Mouse (Mus musculus): ENCODE measurements around the gene Tent4b. TPM values are rescaled to one million over a fixed set of nuclear protein-coding genes. Genes with fewer than 3 reads are reported as not detected.

Gene Tent4b
- total RNA-seq, 1 experiment = 37.0 TPM

DNA sequence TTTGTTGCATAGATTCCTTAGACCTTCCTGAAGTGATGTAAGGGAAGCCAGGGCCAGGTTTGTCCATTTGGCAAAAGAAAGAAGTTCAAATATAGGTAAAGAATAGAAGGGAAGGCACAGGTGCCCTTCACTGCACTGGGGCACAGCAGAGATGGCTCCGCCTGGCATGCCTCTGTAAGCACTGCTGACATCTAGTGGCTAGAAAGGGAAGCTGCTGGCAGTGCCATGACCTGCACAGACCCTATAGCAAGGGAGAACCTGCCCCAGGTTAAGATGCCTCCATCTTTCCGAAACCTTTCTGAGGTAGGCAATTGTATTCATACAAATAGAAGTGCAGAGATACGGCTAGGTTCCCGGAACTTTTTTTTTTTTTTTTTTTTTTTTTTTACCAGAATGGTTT is 45.3 kb downstream of the Tent4b start:
- Histone ChIP-seq H3K4me1 (ENCODE audit: control insufficient read depth in 2 of 2, insufficient read depth in 2 of 2, low read length in 2 of 2, poor library complexity in 1 of 2) (no peaks in the 10 kb centered on the region), H3K27ac (ENCODE audit: insufficient read depth, low read depth, low read length, poor library complexity, severe bottlenecking) (no peak overlapping the region), H3K4me3 (ENCODE audit: insufficient read depth in 1 of 2, low read depth in 1 of 2, low read length in 2 of 2, poor library complexity in 1 of 2, severe bottlenecking in 1 of 2) (no peak overlapping the region), H3K9ac (ENCODE audit: insufficient read depth, low read depth, low read length, poor library complexity, severe bottlenecking) (no peak overlapping the region), H3K36me3 (ENCODE audit: control insufficient read depth, insufficient read depth, low read length, poor library complexity, severe bottlenecking) (peaks cover 7% of the 10 kb centered on the region), H3K9me3 (ENCODE audit: control insufficient read depth, insufficient read depth, low read depth, low read length) (no peaks in the 10 kb centered on the region)
- no peak for DNase-seq (ENCODE audit: low read depth, low spot score)
- TF ChIP-seq CHD2 (IDR thresholded peaks at IDR 0.05; ENCODE audit: low read depth, low read length) = no peak
- TF ChIP-seq MAFK (IDR thresholded peaks at IDR 0.05; ENCODE audit: insufficient read depth, low read depth, low read length) = no peak
- TF ChIP-seq ZC3H11A (IDR thresholded peaks at IDR 0.05; ENCODE audit: borderline replicate concordance, low read depth, low read length) = no peak
- TF ChIP-seq HCFC1 (IDR thresholded peaks at IDR 0.05; ENCODE audit: borderline replicate concordance, insufficient read depth, low read length) = no peak
- TF ChIP-seq ZNF384 (IDR thresholded peaks at IDR 0.05; ENCODE audit: low read depth, low read length) = no peak
- in situ Hi-C loops (cut with MboI; ENCODE audit: low sequenced_read_pairs in 2 of 2, unreplicated experiment in 2 of 2) = no loop called here

DNA sequence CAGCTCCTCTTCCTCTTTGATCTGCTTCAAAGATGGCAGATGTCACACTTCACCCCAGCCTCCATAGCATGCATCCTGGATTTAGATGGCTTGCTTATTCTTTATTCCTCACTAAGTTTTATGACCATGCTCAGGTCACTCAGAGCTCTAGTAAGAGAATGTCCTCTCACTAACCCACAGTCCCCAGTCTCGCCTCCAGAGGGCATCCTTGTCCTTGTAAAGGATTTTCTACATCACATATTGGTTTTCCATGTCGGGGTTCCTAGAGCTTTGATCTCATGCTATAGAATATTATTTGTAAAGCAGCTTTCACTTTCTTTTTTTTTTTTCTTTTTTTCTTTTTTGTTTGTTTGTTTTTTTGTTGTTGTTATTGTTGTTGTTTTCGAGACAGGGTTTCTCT is 53.8 kb downstream of the Tent4b start:
- no peak for DNase-seq (ENCODE audit: low read depth, low spot score)
- Histone ChIP-seq H3K4me3 (ENCODE audit: insufficient read depth in 1 of 2, low read depth in 1 of 2, low read length in 2 of 2, poor library complexity in 1 of 2, severe bottlenecking in 1 of 2) (no peak overlapping the region), H3K9me3 (ENCODE audit: control insufficient read depth, insufficient read depth, low read depth, low read length) (no peaks in the 10 kb centered on the region), H3K9ac (ENCODE audit: insufficient read depth, low read depth, low read length, poor library complexity, severe bottlenecking) (no peak overlapping the region), H3K27ac (ENCODE audit: insufficient read depth, low read depth, low read length, poor library complexity, severe bottlenecking) (no peak overlapping the region), H3K4me1 (ENCODE audit: control insufficient read depth in 2 of 2, insufficient read depth in 2 of 2, low read length in 2 of 2, poor library complexity in 1 of 2) (no peaks in the 10 kb centered on the region), H3K36me3 (ENCODE audit: control insufficient read depth, insufficient read depth, low read length, poor library complexity, severe bottlenecking) (peaks cover 16% of the 10 kb centered on the region)
- TF ChIP-seq ZNF384 (IDR thresholded peaks at IDR 0.05; ENCODE audit: low read depth, low read length) (no peak), HCFC1 (IDR thresholded peaks at IDR 0.05; ENCODE audit: borderline replicate concordance, insufficient read depth, low read length) (no peak), CHD2 (IDR thresholded peaks at IDR 0.05; ENCODE audit: low read depth, low read length) (no peak), ZC3H11A (IDR thresholded peaks at IDR 0.05; ENCODE audit: borderline replicate concordance, low read depth, low read length) (no peak), MAFK (IDR thresholded peaks at IDR 0.05; ENCODE audit: insufficient read depth, low read depth, low read length) (no peak)
- in situ Hi-C loops (cut with MboI; ENCODE audit: low sequenced_read_pairs in 2 of 2, unreplicated experiment in 2 of 2) = no loop called here

DNA sequence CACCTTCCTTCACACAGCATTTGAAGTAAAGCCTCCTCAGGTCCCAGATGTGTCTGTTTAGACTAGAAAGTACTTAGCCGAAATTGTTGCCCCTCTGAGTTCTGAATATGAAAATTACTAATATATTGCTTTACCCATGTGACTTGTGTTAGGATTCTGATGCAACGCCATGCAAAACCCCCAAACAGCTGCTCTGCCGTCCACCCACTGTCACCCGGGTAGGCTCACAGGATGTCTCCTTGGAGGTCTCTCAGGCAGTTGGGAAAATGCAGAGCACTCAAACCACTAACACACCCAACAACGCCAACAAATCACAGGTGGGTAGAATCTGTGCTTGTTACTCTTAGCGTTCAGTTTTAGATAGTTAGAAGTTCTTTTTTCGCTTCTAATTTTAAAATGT is 55.9 kb downstream of the Tent4b start:
- no peak for DNase-seq (ENCODE audit: low read depth, low spot score)
- H3K36me3 ChIP-seq (ENCODE audit: control insufficient read depth, insufficient read depth, low read length, poor library complexity, severe bottlenecking) = peaks cover 12% of the 10 kb centered on the region
- no peak overlapping the region for H3K9ac ChIP-seq (ENCODE audit: insufficient read depth, low read depth, low read length, poor library complexity, severe bottlenecking)
- H3K4me1 ChIP-seq (ENCODE audit: control insufficient read depth in 2 of 2, insufficient read depth in 2 of 2, low read length in 2 of 2, poor library complexity in 1 of 2) = no peaks in the 10 kb centered on the region
- H3K27ac ChIP-seq (ENCODE audit: insufficient read depth, low read depth, low read length, poor library complexity, severe bottlenecking) = no peak overlapping the region
- in situ Hi-C loops (cut with MboI; ENCODE audit: low sequenced_read_pairs in 2 of 2, unreplicated experiment in 2 of 2) = no loop called here
- TF ChIP-seq HCFC1 (IDR thresholded peaks at IDR 0.05; ENCODE audit: borderline replicate concordance, insufficient read depth, low read length) (no peak), MAFK (IDR thresholded peaks at IDR 0.05; ENCODE audit: insufficient read depth, low read depth, low read length) (no peak), ZNF384 (IDR thresholded peaks at IDR 0.05; ENCODE audit: low read depth, low read length) (no peak), CHD2 (IDR thresholded peaks at IDR 0.05; ENCODE audit: low read depth, low read length) (no peak), ZC3H11A (IDR thresholded peaks at IDR 0.05; ENCODE audit: borderline replicate concordance, low read depth, low read length) (no peak)
- no peaks in the 10 kb centered on the region for H3K9me3 ChIP-seq (ENCODE audit: control insufficient read depth, insufficient read depth, low read depth, low read length)
- H3K4me3 ChIP-seq (ENCODE audit: insufficient read depth in 1 of 2, low read depth in 1 of 2, low read length in 2 of 2, poor library complexity in 1 of 2, severe bottlenecking in 1 of 2) = no peak overlapping the region

DNA sequence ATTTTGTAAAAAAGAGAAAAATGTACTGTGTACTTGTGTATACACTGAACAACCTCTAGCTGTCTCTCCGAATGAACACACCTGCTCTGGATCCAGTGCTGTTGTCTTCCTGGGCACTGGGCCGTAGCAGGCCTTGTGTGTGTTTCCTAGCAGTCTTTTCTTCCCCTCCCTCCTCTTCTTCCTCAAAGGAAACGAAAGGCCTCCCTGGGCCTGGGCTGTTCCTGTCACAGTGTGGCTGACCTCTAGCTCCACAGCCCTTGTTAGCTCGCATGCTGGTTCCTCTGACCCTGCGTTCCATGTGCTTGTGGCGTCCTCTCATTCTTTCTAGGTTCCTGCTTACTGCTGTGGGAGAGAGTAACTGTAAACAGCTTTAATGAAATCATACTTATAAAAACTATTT is 59.0 kb downstream of the Tent4b start:
- Histone ChIP-seq H3K9ac (ENCODE audit: insufficient read depth, low read depth, low read length, poor library complexity, severe bottlenecking) (no peak overlapping the region), H3K9me3 (ENCODE audit: control insufficient read depth, insufficient read depth, low read depth, low read length) (no peaks in the 10 kb centered on the region), H3K27ac (ENCODE audit: insufficient read depth, low read depth, low read length, poor library complexity, severe bottlenecking) (no peak overlapping the region), H3K4me3 (ENCODE audit: insufficient read depth in 1 of 2, low read depth in 1 of 2, low read length in 2 of 2, poor library complexity in 1 of 2, severe bottlenecking in 1 of 2) (no peak overlapping the region), H3K36me3 (ENCODE audit: control insufficient read depth, insufficient read depth, low read length, poor library complexity, severe bottlenecking) (peaks cover 12% of the 10 kb centered on the region), H3K4me1 (ENCODE audit: control insufficient read depth in 2 of 2, insufficient read depth in 2 of 2, low read length in 2 of 2, poor library complexity in 1 of 2) (no peaks in the 10 kb centered on the region)
- TF ChIP-seq ZC3H11A (IDR thresholded peaks at IDR 0.05; ENCODE audit: borderline replicate concordance, low read depth, low read length) (no peak), CHD2 (IDR thresholded peaks at IDR 0.05; ENCODE audit: low read depth, low read length) (no peak), HCFC1 (IDR thresholded peaks at IDR 0.05; ENCODE audit: borderline replicate concordance, insufficient read depth, low read length) (no peak), ZNF384 (IDR thresholded peaks at IDR 0.05; ENCODE audit: low read depth, low read length) (no peak), MAFK (IDR thresholded peaks at IDR 0.05; ENCODE audit: insufficient read depth, low read depth, low read length) (no peak)
- in situ Hi-C loops (cut with MboI; ENCODE audit: low sequenced_read_pairs in 2 of 2, unreplicated experiment in 2 of 2) = no loop called here
- DNase-seq (ENCODE audit: low read depth, low spot score) = no peak

DNA sequence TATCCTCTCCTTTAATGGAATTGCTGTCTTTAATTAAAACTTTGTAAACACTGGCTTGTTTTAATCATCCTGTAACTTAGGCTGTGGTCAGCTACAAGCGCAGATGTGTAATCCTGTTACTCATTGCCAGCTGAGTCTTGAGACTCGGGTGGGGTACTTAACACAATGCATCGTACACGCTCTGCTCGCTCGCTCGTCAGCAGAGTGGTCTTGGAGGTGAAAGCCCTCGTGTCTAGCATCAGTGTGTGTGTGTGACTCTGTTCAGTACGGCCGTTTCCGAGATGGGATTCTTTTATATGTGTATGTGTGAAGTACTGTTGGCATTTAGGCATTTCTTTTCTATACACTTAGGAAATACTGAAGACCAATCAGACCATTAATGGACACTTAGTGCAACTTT is 59.5 kb downstream of the Tent4b start:
- H3K4me1 ChIP-seq (ENCODE audit: control insufficient read depth in 2 of 2, insufficient read depth in 2 of 2, low read length in 2 of 2, poor library complexity in 1 of 2) = peaks cover 4% of the 10 kb centered on the region in 2 experiments; a peak in 2 of 4 replicates
- H3K36me3 ChIP-seq (ENCODE audit: control insufficient read depth, insufficient read depth, low read length, poor library complexity, severe bottlenecking) = peaks cover 12% of the 10 kb centered on the region
- no peak for DNase-seq (ENCODE audit: low read depth, low spot score)
- no peaks in the 10 kb centered on the region for H3K9me3 ChIP-seq (ENCODE audit: control insufficient read depth, insufficient read depth, low read depth, low read length)
- H3K9ac ChIP-seq (ENCODE audit: insufficient read depth, low read depth, low read length, poor library complexity, severe bottlenecking) = no peak overlapping the region
- no peak overlapping the region for H3K4me3 ChIP-seq (ENCODE audit: insufficient read depth in 1 of 2, low read depth in 1 of 2, low read length in 2 of 2, poor library complexity in 1 of 2, severe bottlenecking in 1 of 2)
- in situ Hi-C loops (cut with MboI; ENCODE audit: low sequenced_read_pairs in 2 of 2, unreplicated experiment in 2 of 2) = no loop called here
- TF ChIP-seq ZNF384 (IDR thresholded peaks at IDR 0.05; ENCODE audit: low read depth, low read length) (no peak), HCFC1 (IDR thresholded peaks at IDR 0.05; ENCODE audit: borderline replicate concordance, insufficient read depth, low read length) (no peak), ZC3H11A (IDR thresholded peaks at IDR 0.05; ENCODE audit: borderline replicate concordance, low read depth, low read length) (no peak), CHD2 (IDR thresholded peaks at IDR 0.05; ENCODE audit: low read depth, low read length) (no peak), MAFK (IDR thresholded peaks at IDR 0.05; ENCODE audit: insufficient read depth, low read depth, low read length) (no peak)
- H3K27ac ChIP-seq (ENCODE audit: insufficient read depth, low read depth, low read length, poor library complexity, severe bottlenecking) = no peak overlapping the region

Measured in ES-E14 (cell line).